Mouse (Mus musculus) myocyte (in vitro differentiated cells): ENCODE results near the gene Adra1d. TPM values are rescaled to one million over a fixed set of nuclear protein-coding genes. Genes with fewer than 3 reads are reported as not detected.
A peak's percentile ranks its signal among the peaks of the same experiment; 100 is the strongest.

Experiments
- H3K27me3 ChIP-seq: one replicate; pipeline ENCODE4 v1.6.1; 2011; ENCODE audit not compliant: control insufficient read depth, insufficient read depth, insufficient read length
- H3K36me3 ChIP-seq: one replicate; pipeline ENCODE4 v1.6.1; 2011; ENCODE audit not compliant: control insufficient read depth, insufficient read depth
- H3K4me2 ChIP-seq: one replicate; pipeline ENCODE4 v1.6.1; 2011; ENCODE audit warnings: low read depth, control low read depth
- H3K4me3 ChIP-seq: one replicate; pipeline ENCODE4 v1.5.1; 2011; ENCODE audit warnings: mild to moderate bottlenecking, control low read depth, moderate library complexity
- H3K79me2 ChIP-seq: one replicate; pipeline ENCODE4 v1.6.1; 2011; ENCODE audit not compliant: control insufficient read depth, insufficient read depth
- H3ac ChIP-seq: one replicate; pipeline ENCODE4 v1.6.1; 2011; ENCODE audit not compliant: control insufficient read depth, insufficient read length
- CEBPB ChIP-seq: IDR thresholded peaks from 2 replicates; pipeline ENCODE4 v1.6.1; 2011; ENCODE audit warnings: mild to moderate bottlenecking, moderate library complexity; ENCODE audit not compliant: poor library complexity, insufficient read depth, severe bottlenecking
- E2F4 ChIP-seq: IDR thresholded peaks from one replicate; pipeline ENCODE4 v1.6.1; 2011; ENCODE audit warnings: mild to moderate bottlenecking, control low read depth, moderate library complexity; ENCODE audit not compliant: insufficient read depth
- MAX ChIP-seq: IDR thresholded peaks from one replicate; pipeline ENCODE4 v1.6.1; 2011; ENCODE audit warnings: low read depth, mild to moderate bottlenecking, control low read depth
- MYOD1 ChIP-seq, 3 experiments: IDR thresholded peaks; one replicate each; pipeline ENCODE4 v1.6.1; 2011; ENCODE audit warnings: control low read depth in 2 of 3, low read depth in 2 of 3, mild to moderate bottlenecking in 2 of 3, moderate library complexity in 1 of 3; ENCODE audit not compliant: insufficient read length in 2 of 3, control insufficient read depth in 1 of 3
- MYOG ChIP-seq, 3 experiments: IDR thresholded peaks; one replicate each; pipeline ENCODE4 v1.6.1; 2011; ENCODE audit warnings: control low read depth in 2 of 3, low read depth in 2 of 3, mild to moderate bottlenecking in 2 of 3; ENCODE audit not compliant: insufficient read length in 2 of 3, control insufficient read depth in 1 of 3, insufficient read depth in 1 of 3
- POLR2A ChIP-seq: IDR thresholded peaks from one replicate; pipeline ENCODE4 v1.6.1; 2011; ENCODE audit warnings: low read depth, mild to moderate bottlenecking, control low read depth, moderate library complexity; ENCODE audit not compliant: insufficient read length
- POLR2AphosphoS2 ChIP-seq: IDR thresholded peaks from one replicate; pipeline ENCODE4 v1.6.1; 2011; ENCODE audit warnings: low read depth, control low read depth; ENCODE audit not compliant: insufficient read length
- REST ChIP-seq: IDR thresholded peaks from one replicate; pipeline ENCODE4 v1.6.1; 2011; ENCODE audit warnings: mild to moderate bottlenecking, control low read depth, moderate library complexity; ENCODE audit not compliant: insufficient read depth, insufficient read length
- SRF ChIP-seq: IDR thresholded peaks from one replicate; pipeline ENCODE4 v1.6.1; 2011; ENCODE audit warnings: low read depth; ENCODE audit not compliant: control insufficient read depth, insufficient read length
- TCF12 ChIP-seq: IDR thresholded peaks from one replicate; pipeline ENCODE4 v1.6.1; 2011; ENCODE audit warnings: mild to moderate bottlenecking, control low read depth; ENCODE audit not compliant: poor library complexity, insufficient read depth, severe bottlenecking
- TCF3 ChIP-seq: IDR thresholded peaks from one replicate; pipeline ENCODE4 v1.6.1; 2011; ENCODE audit warnings: low read depth, control low read depth; ENCODE audit not compliant: insufficient read length
- USF1 ChIP-seq: IDR thresholded peaks from one replicate; pipeline ENCODE4 v1.6.1; 2011; ENCODE audit warnings: low read depth, mild to moderate bottlenecking, control low read depth, moderate library complexity
- polyA plus RNA-seq: library from polyadenylated mRNA; unstranded; fragments of >200 nt; fragmentation: generic; extraction: Trizol; gene quantifications from one replicate; pipeline ENCODE4 v1.2.1, GENCODE M21; 2012; ENCODE audit warnings: missing spikeins

Gene Adra1d
- polyA plus RNA-seq, 1 experiment = 1.4 TPM

- TF ChIP-seq MYOG (IDR thresholded peaks at IDR 0.05; ENCODE audit: control insufficient read depth in 1 of 3, insufficient read depth in 1 of 3, insufficient read length in 2 of 3, low read depth in 2 of 3) (no peak), MYOD1 (IDR thresholded peaks at IDR 0.05; ENCODE audit: control insufficient read depth in 1 of 3, insufficient read length in 2 of 3, low read depth in 2 of 3) (peak in 1 of 3 experiments; percentile 18)
- Histone ChIP-seq H3K4me3 (no peak overlapping the region), H3K79me2 (no peaks in the 10 kb centered on the region), H3K36me3 (no peaks in the 10 kb centered on the region), H3ac (no peak overlapping the region), H3K4me2 (no peak overlapping the region), H3K27me3 (no peaks in the 10 kb centered on the region)
These were observed 22.3 kb downstream of the Adra1d start for GRCm38 (mm10) chr2:131539780-131540179.

- TF ChIP-seq MYOG (IDR thresholded peaks at IDR 0.05; ENCODE audit: control insufficient read depth in 1 of 3, insufficient read depth in 1 of 3, insufficient read length in 2 of 3, low read depth in 2 of 3) = no peak
- H3K4me3 ChIP-seq = no peak overlapping the region
- H3K4me2 ChIP-seq = no peak overlapping the region
- no peak overlapping the region for H3ac ChIP-seq
- H3K36me3 ChIP-seq = no peaks in the 10 kb centered on the region
- no peaks in the 10 kb centered on the region for H3K79me2 ChIP-seq
- H3K27me3 ChIP-seq = no peaks in the 10 kb centered on the region
These were observed 23.7 kb downstream of the Adra1d start for GRCm38 (mm10) chr2:131538341-131538740.

GRCm38 (mm10) chr2:131535168-131535567 is 26.9 kb downstream of the Adra1d start:
- Histone ChIP-seq H3ac (no peak overlapping the region), H3K4me2 (no peak overlapping the region), H3K36me3 (no peaks in the 10 kb centered on the region), H3K4me3 (no peak overlapping the region), H3K27me3 (no peaks in the 10 kb centered on the region), H3K79me2 (no peaks in the 10 kb centered on the region)
- TF ChIP-seq SRF (no peak), TCF3 (no peak), POLR2AphosphoS2 (no peak), REST (no peak), MAX (no peak), CEBPB (no peak), USF1 (no peak), POLR2A (no peak), MYOD1 (IDR thresholded peaks at IDR 0.05; ENCODE audit: control insufficient read depth in 1 of 3, insufficient read length in 2 of 3, low read depth in 2 of 3) (no peak), E2F4 (no peak)

DNA sequence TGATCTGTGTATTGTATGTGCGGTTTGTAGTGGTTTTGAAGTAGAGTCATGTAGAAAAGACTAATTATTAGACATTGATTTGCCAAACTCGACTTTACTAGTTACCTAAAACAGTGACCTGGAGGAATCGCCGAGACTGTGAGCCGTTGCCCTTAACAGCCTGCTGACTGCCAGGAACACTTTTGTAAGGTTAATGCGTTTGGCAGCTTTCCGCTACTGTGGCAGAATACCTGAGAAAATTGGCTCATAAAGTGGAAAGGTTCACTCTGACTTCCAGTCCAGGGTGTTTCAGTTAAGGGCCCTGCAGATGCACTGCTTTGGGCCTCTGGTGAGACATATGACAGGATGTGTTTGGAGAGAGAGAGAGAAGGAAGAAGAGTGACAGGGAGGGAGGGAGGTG is 30.8 kb downstream of the Adra1d start:
- no peak overlapping the region for H3K4me2 ChIP-seq
- H3ac ChIP-seq = no peak overlapping the region
- no peak overlapping the region for H3K4me3 ChIP-seq
- TF ChIP-seq REST = no peak
- no peak for TF ChIP-seq POLR2AphosphoS2
- no peak for TF ChIP-seq POLR2A
- no peak for TF ChIP-seq MAX
- no peak for TF ChIP-seq CEBPB
- no peaks in the 10 kb centered on the region for H3K36me3 ChIP-seq
- H3K79me2 ChIP-seq = no peaks in the 10 kb centered on the region
- H3K27me3 ChIP-seq = no peaks in the 10 kb centered on the region

DNA sequence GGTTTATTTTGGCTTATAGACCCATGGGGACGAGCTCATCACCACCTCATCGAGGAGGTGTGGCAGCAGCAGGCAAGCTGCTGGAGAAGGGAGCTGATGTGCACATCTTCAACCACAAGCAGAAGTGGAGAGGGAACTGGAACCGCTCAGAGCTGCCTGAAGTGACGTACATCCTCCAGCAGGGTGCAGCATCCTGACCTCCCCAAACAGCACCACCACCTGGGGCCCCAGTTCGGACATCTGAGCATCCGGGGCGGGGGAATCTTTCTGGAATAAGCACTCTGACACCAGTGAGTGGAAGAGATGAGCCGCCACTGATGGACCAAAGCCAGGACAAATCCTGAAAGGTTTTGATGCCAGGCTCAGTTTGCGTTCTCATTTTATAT is 31.5 kb downstream of the Adra1d start:
- TF ChIP-seq TCF12 (no peak), MYOG (IDR thresholded peaks at IDR 0.05; ENCODE audit: control insufficient read depth in 1 of 3, insufficient read depth in 1 of 3, insufficient read length in 2 of 3, low read depth in 2 of 3) (no peak), POLR2AphosphoS2 (no peak), SRF (no peak), USF1 (no peak), E2F4 (no peak), MYOD1 (IDR thresholded peaks at IDR 0.05; ENCODE audit: control insufficient read depth in 1 of 3, insufficient read length in 2 of 3, low read depth in 2 of 3) (no peak), MAX (no peak), REST (no peak), TCF3 (no peak), POLR2A (no peak), CEBPB (no peak)
- no peaks in the 10 kb centered on the region for H3K36me3 ChIP-seq
- H3ac ChIP-seq = no peak overlapping the region
- no peak overlapping the region for H3K4me3 ChIP-seq
- H3K79me2 ChIP-seq = no peaks in the 10 kb centered on the region
- H3K4me2 ChIP-seq = no peak overlapping the region
- H3K27me3 ChIP-seq = no peaks in the 10 kb centered on the region
